Mouse (Mus musculus) midbrain, embryonic 13.5 days (tissue): ENCODE results near the gene Gpalpp1. TPM values are rescaled to one million over a fixed set of nuclear protein-coding genes. Genes with fewer than 3 reads are reported as not detected.

ENCODE experiments used
- ATAC-seq: fragments of 200-750 bp; cut with Nextera tagmentation; 2 replicates; pipeline ENCODE4 v1.8.0; 2017; ENCODE audit warnings: mild to moderate bottlenecking, moderate TSS enrichment, moderate library complexity
- H3K27ac ChIP-seq: fragments of 300-500 bp; sonication (generic); 2 replicates; pipeline ENCODE4 v1.5.1; 2015; ENCODE audit warnings: inconsistent platforms, mild to moderate bottlenecking, moderate library complexity
- H3K27me3 ChIP-seq: fragments of 300-500 bp; sonication (generic); 2 replicates; pipeline ENCODE4 v1.6.1; 2015; ENCODE audit warnings: mild to moderate bottlenecking, inconsistent platforms
- H3K36me3 ChIP-seq: fragments of 300-500 bp; sonication (generic); 2 replicates; pipeline ENCODE4 v1.6.1; 2015; ENCODE audit warnings: mild to moderate bottlenecking, inconsistent platforms
- H3K4me1 ChIP-seq: fragments of 300-500 bp; sonication (generic); replicated peaks from 2 replicates; pipeline ENCODE4 v1.6.1; 2015; ENCODE audit warnings: inconsistent platforms
- H3K4me2 ChIP-seq: fragments of 300-500 bp; sonication (generic); replicated peaks from 2 replicates; pipeline ENCODE4 v1.6.1; 2015; ENCODE audit warnings: moderate library complexity, mild to moderate bottlenecking, inconsistent platforms
- H3K4me3 ChIP-seq: fragments of 300-500 bp; sonication (generic); replicated peaks from 2 replicates; pipeline ENCODE4 v1.5.1; 2015; ENCODE audit warnings: mild to moderate bottlenecking, inconsistent platforms
- H3K9ac ChIP-seq: fragments of 300-500 bp; sonication (generic); replicated peaks from 2 replicates; pipeline ENCODE4 v1.6.1; 2015; ENCODE audit warnings: mild to moderate bottlenecking, inconsistent platforms
- H3K9me3 ChIP-seq: fragments of 300-500 bp; sonication (generic); 2 replicates; pipeline ENCODE4 v1.6.1; 2016; ENCODE audit warnings: mild to moderate bottlenecking, inconsistent platforms
- WGBS: fragments of 180-500 bp; shearing (Covaris S2); methylation state at CpG from one replicate; pipeline ENCODE4 v1.1.7; 2015; 5-methylcytosine and 5-hydroxymethylcytosine counted together
- polyA plus RNA-seq: library from polyadenylated mRNA; unstranded; fragments of >200 nt; fragmentation: Nextera tagmentation; extraction: Ambion mirVana; gene quantifications from 2 replicates; pipeline ENCODE4 v1.2.1, GENCODE M21; 2015

The Gpalpp1 gene
- polyA plus RNA-seq, 1 experiment from 2014 or later: 15.3 TPM

DNA sequence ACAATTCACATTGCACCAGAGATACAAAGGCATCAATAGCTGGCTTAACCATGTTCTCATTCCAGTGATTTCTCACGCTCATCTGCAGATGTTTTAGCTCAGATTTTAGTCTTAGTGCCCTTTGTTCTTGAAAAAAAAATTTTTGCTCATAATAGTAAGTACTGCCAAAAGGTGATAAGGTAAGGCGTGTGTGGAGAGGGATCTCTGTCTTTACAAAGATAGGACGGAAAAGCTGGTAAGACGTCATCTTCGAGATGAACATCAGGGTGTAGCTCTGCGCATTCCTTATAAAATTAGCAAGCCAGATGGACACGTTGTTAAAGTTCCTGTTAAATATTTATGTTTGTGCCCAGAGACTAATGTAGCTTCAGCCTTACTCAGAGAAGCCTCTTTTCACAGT is 35.3 kb upstream of the Gpalpp1 start:
- Histone ChIP-seq H3K9me3 (no peaks in the 10 kb centered on the region), H3K27ac (no peak overlapping the region), H3K4me1 (0 out of 2 replicates have a peak, but pooled peaks cover 2% of the 10 kb centered on the region), H3K36me3 (no peaks in the 10 kb centered on the region), H3K9ac (no peak overlapping the region), H3K4me3 (no peak overlapping the region), H3K27me3 (peaks cover 3% of the 10 kb centered on the region; the same call in 1 of the 2 replicates), H3K4me2 (no peak overlapping the region)
- WGBS: 41% methylated on average over 7 of the region's 7 CpGs
- ATAC-seq: no peak

DNA sequence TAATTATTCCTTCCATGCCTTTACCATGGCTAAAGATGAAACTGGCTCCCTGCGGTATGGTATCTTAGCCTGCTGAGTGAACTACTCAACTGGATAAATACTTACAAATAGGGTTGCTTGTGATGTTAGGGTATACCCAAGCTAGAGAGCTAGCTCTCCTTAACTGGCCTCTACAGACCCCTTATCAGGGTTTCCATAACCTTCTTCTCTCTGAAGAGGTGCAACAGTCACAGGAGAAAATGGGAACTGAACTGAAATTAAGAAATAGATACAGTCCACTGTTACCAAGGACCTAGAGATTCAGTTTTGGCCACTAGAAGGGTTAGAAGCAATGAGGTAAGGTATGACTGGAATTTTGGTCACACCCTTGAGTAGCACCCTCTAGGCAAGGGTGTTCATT is 34.7 kb upstream of the Gpalpp1 start:
- Histone ChIP-seq H3K4me3 (no peak overlapping the region), H3K27ac (no peak overlapping the region), H3K36me3 (no peaks in the 10 kb centered on the region), H3K4me1 (0 out of 2 replicates have a peak, but pooled peaks cover 2% of the 10 kb centered on the region), H3K9me3 (no peaks in the 10 kb centered on the region), H3K4me2 (no peak overlapping the region), H3K9ac (no peak overlapping the region), H3K27me3 (no peaks in the 10 kb centered on the region)
- ATAC-seq: no peak
- WGBS: 77% methylated on average over 1 of the region's 1 CpGs

DNA sequence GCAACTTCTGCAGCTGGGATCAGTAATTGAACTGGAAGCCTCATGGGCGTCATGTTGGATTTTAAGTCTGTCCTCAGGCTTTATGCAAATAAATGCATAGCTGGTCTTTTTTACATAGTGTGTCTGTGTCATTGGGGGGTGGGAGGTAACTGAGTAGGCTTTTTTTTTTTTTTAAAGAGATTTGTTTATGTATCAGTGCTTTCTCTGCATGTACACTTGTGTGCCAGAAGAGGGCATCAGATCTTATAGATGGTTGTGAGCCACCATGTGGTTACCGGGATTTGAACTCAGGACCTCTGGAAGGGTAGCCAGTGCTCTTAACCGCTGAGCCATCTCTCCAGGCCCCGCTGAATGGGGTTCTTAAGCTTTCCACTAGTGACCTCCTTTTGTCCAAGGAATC is 24.4 kb upstream of the Gpalpp1 start:
- ATAC-seq: no peak
- H3K4me2 ChIP-seq: no peak overlapping the region
- peaks cover 61% of the 10 kb centered on the region for H3K36me3 ChIP-seq
- no peak overlapping the region for H3K9ac ChIP-seq
- H3K27ac ChIP-seq: no peak overlapping the region
- H3K4me1 ChIP-seq: no peaks in the 10 kb centered on the region
- H3K4me3 ChIP-seq: no peak overlapping the region
- no peaks in the 10 kb centered on the region for H3K27me3 ChIP-seq
- no peaks in the 10 kb centered on the region for H3K9me3 ChIP-seq
- 90% methylated on average over 4 of the region's 4 CpGs for WGBS

DNA sequence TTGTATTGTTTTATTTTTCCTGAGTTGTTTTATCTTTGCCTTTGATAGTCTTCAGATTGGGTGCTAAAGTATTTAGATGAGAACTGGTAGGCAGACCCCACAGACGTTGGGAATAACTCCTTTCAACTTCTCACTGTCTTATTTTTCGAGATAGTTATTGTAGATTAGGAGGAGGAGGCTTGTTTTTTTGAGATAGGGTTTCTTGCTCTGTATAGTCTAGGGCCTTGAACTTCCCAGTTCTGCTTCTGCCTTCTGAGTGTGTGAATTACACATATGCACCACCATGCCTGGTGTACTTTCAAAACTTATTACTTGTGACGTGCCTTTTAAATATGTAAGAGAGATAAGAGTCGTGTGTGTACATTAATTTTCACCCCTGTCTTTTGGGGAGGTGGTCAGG is 17.6 kb upstream of the Gpalpp1 start:
- Histone ChIP-seq H3K4me1 (no peaks in the 10 kb centered on the region), H3K27me3 (no peaks in the 10 kb centered on the region), H3K9me3 (no peaks in the 10 kb centered on the region), H3K4me3 (no peak overlapping the region), H3K9ac (no peak overlapping the region), H3K4me2 (no peak overlapping the region), H3K36me3 (peaks cover 91% of the 10 kb centered on the region), H3K27ac (no peak overlapping the region)
- WGBS: 92% methylated on average over 4 of the region's 4 CpGs
- no peak for ATAC-seq

DNA sequence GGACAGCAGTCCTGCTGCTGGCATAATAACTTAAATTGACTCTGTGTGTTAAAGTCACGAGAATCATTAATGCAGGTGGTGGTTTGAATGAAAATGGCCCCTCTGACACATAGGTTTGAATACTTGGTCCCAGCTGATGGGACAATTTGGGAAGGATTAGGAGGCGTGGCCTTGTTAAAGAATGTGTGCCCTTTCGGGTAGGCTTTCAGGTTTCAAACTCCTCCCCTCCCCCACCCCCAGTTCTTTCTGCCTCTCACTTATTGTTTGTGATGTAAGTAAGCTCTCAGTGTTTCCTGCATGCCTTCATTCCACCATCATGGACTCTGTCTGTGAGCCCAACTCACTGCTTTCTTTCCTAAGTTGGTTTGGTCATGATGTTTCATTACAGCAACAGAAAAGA is 16.8 kb upstream of the Gpalpp1 start:
- Histone ChIP-seq H3K27me3 (no peaks in the 10 kb centered on the region), H3K27ac (no peak overlapping the region), H3K4me3 (no peak overlapping the region), H3K9me3 (no peaks in the 10 kb centered on the region), H3K4me1 (no peaks in the 10 kb centered on the region), H3K9ac (no peak overlapping the region), H3K4me2 (no peak overlapping the region), H3K36me3 (peaks cover 91% of the 10 kb centered on the region)
- no peak for ATAC-seq
- 76% methylated on average over 3 of the region's 3 CpGs for WGBS

DNA sequence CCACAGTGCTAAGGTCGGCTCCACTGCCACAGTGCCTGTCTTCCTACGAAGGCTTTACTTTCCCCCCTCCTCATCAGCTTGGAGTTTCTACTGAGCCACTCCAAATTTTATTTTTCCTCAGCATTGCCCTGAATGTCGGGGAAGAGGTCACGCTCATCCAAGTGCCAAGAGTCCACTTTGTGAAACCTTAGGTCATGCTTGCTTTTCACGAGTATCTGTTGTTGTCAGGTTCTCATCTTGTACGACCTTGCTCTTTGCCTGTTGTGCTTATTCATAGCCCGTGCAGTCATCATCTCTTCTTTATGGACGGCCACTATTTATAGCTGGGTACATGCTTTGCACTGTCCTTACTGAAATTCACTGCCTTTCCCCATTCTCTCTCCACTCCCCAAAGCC is 12.1 kb upstream of the Gpalpp1 start:
- 95% methylated on average over 8 of the region's 8 CpGs for WGBS
- no peaks in the 10 kb centered on the region for H3K27me3 ChIP-seq
- H3K36me3 ChIP-seq: peaks cover 76% of the 10 kb centered on the region

DNA sequence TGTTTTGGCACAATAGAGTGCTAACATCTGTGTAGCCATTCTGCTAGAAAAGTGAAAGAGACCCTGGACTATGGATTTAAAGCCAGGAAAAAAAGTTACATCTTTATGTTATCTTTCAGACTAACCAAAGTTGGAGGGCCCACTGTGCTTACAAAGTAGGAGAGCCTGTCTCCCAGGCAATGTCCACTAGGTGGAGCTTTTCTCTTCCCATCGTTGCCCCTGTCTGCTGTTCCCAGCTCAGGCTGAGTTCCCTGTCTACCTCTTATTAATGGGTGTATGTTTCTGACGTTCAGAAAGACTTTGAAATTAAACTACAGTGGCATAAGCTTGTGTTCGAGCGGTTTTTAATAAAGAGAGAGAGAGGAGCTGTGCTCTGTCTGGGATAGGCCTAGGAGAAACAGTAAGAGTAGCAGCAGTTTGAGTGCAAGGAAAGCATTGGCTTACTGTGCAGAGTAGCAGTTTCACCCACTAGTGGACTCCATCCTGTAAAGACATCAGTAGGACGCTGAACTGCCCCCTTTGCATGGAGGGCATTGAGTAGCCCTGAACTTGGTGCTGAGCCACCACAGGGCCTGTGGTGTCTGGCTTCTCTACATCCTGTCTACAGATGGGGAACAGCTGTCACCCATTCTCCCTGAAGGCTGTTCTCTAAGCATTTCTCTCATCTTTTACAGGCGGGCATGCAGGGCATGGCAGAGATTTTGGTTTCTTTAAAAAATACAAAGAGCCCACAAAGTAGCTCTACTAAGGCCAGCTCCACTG is 11.5 kb upstream of the Gpalpp1 start:
- no peak for ATAC-seq
- no peak overlapping the region for H3K4me3 ChIP-seq
- H3K36me3 ChIP-seq: peaks cover 75% of the 10 kb centered on the region
- H3K9me3 ChIP-seq: no peaks in the 10 kb centered on the region
- 0 out of 2 replicates have a peak, but pooled peaks cover 3% of the 10 kb centered on the region for H3K4me1 ChIP-seq
- H3K4me2 ChIP-seq: no peak overlapping the region
- no peak overlapping the region for H3K9ac ChIP-seq
- 61% methylated on average over 6 of the region's 6 CpGs for WGBS
- no peak overlapping the region for H3K27ac ChIP-seq
- no peaks in the 10 kb centered on the region for H3K27me3 ChIP-seq

More for the DNA sequence above, 12.1 kb upstream of the Gpalpp1 start:
- no peak overlapping the region for H3K4me2 ChIP-seq
- H3K4me1 ChIP-seq: 0 out of 2 replicates have a peak, but pooled peaks cover 3% of the 10 kb centered on the region
- ATAC-seq: no peak
- no peak overlapping the region for H3K27ac ChIP-seq
- H3K9me3 ChIP-seq: no peaks in the 10 kb centered on the region
- no peak overlapping the region for H3K4me3 ChIP-seq
- no peak overlapping the region for H3K9ac ChIP-seq

DNA sequence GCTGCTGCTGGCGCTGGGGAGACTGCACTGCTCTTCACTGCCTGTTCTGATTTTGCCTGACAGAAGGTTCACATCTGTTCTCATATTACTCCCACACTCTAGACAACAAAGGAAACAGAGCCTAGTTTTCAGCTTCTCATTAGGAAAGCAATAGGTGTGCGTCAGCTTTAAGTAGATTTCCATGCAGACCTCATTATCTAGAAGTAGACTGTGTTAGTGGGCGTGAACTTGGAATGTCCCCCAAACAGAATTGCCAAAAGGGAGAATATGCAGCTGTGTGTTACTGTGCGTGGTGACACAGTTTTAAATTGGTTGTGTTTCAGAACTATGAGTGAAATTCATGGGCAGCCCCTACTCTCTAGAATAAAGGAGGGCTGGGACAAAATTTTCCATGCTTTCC is 9.9 kb upstream of the Gpalpp1 start:
- WGBS: 90% methylated on average over 4 of the region's 4 CpGs
- ATAC-seq: no peak
- no peaks in the 10 kb centered on the region for H3K27me3 ChIP-seq
- no peak overlapping the region for H3K9ac ChIP-seq
- no peak overlapping the region for H3K27ac ChIP-seq
- H3K4me1 ChIP-seq: 0 out of 2 replicates have a peak, but pooled peaks cover 3% of the 10 kb centered on the region
- H3K9me3 ChIP-seq: no peaks in the 10 kb centered on the region
- H3K36me3 ChIP-seq: peaks cover 73% of the 10 kb centered on the region
- no peak overlapping the region for H3K4me2 ChIP-seq
- no peak overlapping the region for H3K4me3 ChIP-seq

DNA sequence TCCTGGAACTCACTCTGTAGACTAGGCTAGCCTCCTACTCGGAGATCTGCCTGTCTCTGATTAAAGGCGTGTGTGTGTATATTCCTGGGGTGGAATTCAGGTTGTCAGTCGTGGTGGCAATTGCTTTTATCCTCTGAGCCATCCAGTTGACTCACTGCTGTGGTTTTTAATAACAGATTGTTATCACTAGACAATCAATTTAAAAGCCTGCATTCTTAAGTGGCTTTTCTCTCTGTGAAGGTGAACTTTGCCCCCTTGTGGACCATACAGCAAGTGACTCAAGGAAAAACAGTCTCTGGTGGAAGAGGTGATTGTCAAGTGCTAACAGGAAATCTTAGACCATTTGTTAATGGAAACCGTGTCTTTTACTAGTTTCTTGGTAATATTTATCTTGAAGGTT is 8.4 kb upstream of the Gpalpp1 start:
- H3K27me3 ChIP-seq: no peaks in the 10 kb centered on the region
- peaks cover 70% of the 10 kb centered on the region for H3K36me3 ChIP-seq
- no peak overlapping the region for H3K4me2 ChIP-seq
- 69% methylated on average over 4 of the region's 4 CpGs for WGBS
- no peak overlapping the region for H3K9ac ChIP-seq
- no peak overlapping the region for H3K4me3 ChIP-seq
- 0 out of 2 replicates have a peak, but pooled peaks cover 3% of the 10 kb centered on the region for H3K4me1 ChIP-seq
- no peak overlapping the region for H3K27ac ChIP-seq
- H3K9me3 ChIP-seq: no peaks in the 10 kb centered on the region
- no peak for ATAC-seq

DNA sequence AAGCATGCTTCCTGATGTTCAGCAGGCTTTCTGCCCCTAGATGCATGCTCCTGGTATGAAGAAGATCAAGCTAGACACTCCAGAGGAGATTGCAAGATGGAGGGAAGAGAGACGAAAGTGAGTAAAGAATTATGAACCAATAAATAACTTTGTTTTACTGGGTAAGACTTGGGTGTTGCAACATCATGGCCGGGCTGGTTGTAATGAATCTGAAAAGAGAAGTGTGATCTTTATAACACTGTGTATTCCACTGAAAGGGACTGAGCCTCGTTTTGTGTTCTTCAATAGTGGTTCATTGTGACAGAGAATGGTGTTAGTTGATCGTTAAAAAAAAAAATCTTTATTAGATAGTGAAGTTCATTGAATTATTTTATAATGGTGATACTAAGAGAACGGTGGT is 5.2 kb upstream of the Gpalpp1 start:
- WGBS: 94% methylated on average over 5 of the region's 5 CpGs
- Histone ChIP-seq H3K4me2 (no peak overlapping the region), H3K27me3 (no peaks in the 10 kb centered on the region), H3K4me1 (peaks cover 20% of the 10 kb centered on the region), H3K27ac (no peak overlapping the region), H3K4me3 (no peak overlapping the region), H3K9me3 (no peaks in the 10 kb centered on the region), H3K36me3 (peaks cover 52% of the 10 kb centered on the region), H3K9ac (no peak overlapping the region)
- no peak for ATAC-seq

DNA sequence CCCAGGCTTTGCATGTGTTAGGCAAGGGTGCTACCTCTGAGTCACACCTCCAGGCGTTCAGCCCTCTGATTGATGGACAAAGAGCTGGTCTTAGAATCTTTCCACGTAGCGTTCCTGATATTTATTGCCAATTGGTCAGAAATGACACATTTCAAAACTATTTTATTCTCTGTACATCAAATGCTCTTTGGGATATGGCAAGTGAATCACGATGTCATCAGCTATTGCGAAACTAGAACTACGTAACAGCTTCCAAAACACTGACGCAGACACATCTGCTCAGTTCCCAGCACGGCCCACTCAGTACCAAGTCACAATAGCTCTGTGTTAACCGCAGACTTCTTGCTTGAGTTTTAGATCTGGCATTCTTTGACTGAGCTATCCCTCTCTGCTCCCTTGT is 11.0 kb downstream of the Gpalpp1 start:
- Histone ChIP-seq H3K36me3 (peaks cover 82% of the 10 kb centered on the region), H3K9ac (no peak overlapping the region), H3K27ac (no peak overlapping the region), H3K4me1 (no peaks in the 10 kb centered on the region), H3K4me2 (no peak overlapping the region), H3K27me3 (no peaks in the 10 kb centered on the region), H3K9me3 (no peaks in the 10 kb centered on the region), H3K4me3 (no peak overlapping the region)
- no peak for ATAC-seq
- 96% methylated on average over 9 of the region's 9 CpGs for WGBS

DNA sequence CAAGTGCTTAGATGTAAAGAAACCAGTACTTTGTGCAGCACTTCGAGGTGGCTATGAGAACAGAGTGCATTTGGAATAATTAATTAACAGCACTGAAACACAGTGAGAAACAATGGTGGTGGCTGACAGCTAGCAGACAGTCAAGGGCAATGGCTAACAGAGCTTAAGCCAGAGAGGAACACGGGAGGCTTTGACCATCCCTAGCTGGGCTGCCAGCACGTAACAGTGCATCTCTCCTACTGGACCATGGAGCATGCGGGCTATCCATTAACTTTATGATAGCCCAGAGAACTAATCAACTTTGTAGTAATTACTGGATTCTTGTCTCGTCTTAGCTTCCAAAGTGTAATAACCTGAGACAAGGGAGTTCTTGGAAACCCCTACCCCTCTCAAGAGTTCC is 12.7 kb downstream of the Gpalpp1 start:
- Histone ChIP-seq H3K27ac (no peak overlapping the region), H3K4me1 (no peaks in the 10 kb centered on the region), H3K9me3 (no peaks in the 10 kb centered on the region), H3K36me3 (peaks cover 85% of the 10 kb centered on the region), H3K27me3 (no peaks in the 10 kb centered on the region), H3K4me2 (no peak overlapping the region), H3K4me3 (no peak overlapping the region), H3K9ac (no peak overlapping the region)
- no peak for ATAC-seq
- 97% methylated on average over 5 of the region's 5 CpGs for WGBS

DNA sequence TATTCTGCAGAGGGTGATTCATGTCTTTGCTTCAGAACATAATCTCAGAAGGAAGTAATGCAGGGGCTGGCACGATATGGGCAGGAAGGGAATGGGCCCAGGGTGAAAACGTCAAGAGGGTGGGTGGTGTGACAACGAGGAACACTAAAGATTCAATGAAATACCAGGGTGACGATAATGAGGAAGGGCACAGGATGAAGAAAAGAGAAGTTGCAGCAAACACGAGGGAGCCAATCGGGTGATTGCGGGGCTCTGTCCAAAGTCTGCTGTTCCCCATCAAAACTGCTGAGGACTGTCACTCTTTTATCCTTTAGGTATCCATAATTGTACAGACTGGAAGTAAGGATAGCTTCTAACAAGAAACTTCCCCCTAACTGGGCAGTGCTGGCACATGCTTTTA is 13.3 kb downstream of the Gpalpp1 start:
- H3K9me3 ChIP-seq: no peaks in the 10 kb centered on the region
- no peak overlapping the region for H3K4me2 ChIP-seq
- H3K27me3 ChIP-seq: no peaks in the 10 kb centered on the region
- 94% methylated on average over 7 of the region's 7 CpGs for WGBS
- no peak overlapping the region for H3K9ac ChIP-seq
- H3K27ac ChIP-seq: no peak overlapping the region
- H3K4me1 ChIP-seq: no peaks in the 10 kb centered on the region
- H3K36me3 ChIP-seq: peaks cover 88% of the 10 kb centered on the region
- no peak for ATAC-seq
- H3K4me3 ChIP-seq: no peak overlapping the region
